Mouse (Mus musculus): Measurements from ENCODE around the gene Gm20388.

DNA sequence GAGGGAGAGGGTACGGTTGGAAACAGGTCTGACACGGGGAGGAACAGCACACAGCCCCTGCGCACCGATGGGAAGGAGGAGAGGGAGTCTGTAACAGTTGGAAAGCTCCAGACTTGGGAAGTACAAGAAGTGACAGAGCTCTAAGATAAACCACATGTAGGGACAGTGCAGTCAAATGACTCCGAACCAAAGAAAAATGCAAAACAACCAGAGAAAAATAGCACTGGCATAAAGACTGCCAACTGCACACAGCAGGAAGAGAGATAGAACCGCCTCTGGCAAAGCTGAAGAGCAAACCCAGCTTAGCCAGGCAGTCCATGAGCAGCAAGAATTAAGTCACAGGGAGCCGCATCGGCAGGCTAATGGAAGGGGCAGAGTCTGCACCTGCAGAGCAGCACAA, 1712.4 kb downstream of the Gm20388 start:
- no peak for TF ChIP-seq CHD2 (IDR thresholded peaks at IDR 0.05; ENCODE audit: low read depth, low read length)
- TF ChIP-seq MAFK (IDR thresholded peaks at IDR 0.05; ENCODE audit: insufficient read depth, low read depth, low read length) = no peak
